Mouse (Mus musculus) frontal cortex, adult 2 months (tissue): Measurements from ENCODE around the gene Pus10. TPM values are rescaled to one million over a fixed set of nuclear protein-coding genes. Genes with fewer than 3 reads are reported as not detected.
A peak's percentile ranks its signal among the peaks of the same experiment; 100 is the strongest.
"Not testable (repeated sequence)": the region's sequence is repeated elsewhere in the genome, so short reads cannot be mapped to it uniquely, and the experiment has no call there.

Experiments
- DNase-seq, 2 experiments: peaks; one replicate each; pipeline ENCODE4 v3.0.0; 2022; ENCODE audit warnings: low spot score in 1 of 2; ENCODE audit errors: extremely low spot score in 1 of 2
- polyA plus RNA-seq: library from polyadenylated mRNA; depleted of rRNA; stranded (reverse); fragments of >200 nt; gene quantifications from 2 replicates; pipeline ENCODE4 v1.2.3, GENCODE M21; 2012; rRNA removed

Pus10 gene
- polyA plus RNA-seq, 1 experiment: 12.5 TPM

DNA sequence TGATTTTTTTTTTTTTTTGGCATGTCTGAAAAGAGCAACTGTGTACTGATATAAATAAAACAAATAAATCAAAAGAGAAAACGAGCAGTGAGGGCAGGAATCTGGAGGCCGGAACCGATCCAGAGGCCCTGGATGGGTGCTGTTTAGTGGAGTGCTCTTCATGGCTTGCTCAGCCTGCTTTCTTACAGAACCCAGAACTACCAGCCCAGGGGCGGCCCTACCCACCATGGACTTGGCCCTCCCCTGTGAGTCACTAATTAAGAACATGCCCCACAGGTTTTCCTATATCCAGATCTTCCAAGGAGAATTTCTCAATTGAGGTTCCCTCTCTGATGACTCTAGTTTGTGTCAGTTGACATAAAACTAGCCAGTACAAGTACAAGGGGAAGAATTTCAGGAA is 80.6 kb downstream of the Pus10 start:
- DNase-seq: no peak

DNA sequence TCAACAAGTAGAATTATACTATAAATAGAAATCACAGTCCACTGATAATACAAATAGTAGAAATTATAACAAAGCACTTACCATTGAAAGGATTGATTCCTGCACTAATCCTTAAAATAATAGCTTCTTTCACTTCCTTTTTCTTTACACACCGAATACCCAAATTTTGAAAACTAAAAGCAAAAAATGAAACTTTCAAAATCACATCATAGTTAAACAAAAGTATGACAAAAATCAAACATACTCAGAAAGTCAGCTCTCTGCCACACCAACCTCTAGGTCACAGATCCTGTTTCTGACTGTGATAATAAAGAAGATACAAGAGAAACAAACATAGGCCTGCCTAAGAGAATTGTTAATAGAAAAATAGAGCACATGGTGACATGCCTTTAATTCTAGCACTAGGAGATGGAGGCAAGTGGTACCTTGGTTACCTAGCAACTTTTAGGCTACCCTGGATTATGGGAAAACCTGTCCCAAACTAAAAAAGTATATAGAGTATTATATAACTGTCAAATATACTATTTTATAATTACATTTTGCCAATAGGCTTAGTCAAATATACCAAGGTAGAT is 87.7 kb downstream of the Pus10 start:
- DNase-seq: no peak

DNA sequence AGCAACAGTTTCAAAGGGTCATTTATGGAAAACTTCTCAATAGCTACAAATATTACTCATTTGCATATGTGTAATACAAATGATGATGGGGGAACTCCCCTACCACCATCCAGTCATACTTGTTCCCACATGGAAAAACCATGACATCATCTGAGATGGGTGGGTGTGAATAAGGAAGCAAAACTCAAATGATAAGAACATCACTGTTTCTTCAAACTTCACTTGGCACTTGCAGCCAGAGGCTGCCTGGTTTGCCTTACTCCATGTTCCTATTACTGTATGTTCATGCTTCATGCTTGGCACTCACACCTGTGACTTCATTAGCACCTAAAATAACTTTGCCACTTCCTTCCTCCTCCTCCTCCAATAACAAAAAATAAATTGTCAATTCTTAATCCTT is 88.9 kb downstream of the Pus10 start:
- no peak for DNase-seq

DNA sequence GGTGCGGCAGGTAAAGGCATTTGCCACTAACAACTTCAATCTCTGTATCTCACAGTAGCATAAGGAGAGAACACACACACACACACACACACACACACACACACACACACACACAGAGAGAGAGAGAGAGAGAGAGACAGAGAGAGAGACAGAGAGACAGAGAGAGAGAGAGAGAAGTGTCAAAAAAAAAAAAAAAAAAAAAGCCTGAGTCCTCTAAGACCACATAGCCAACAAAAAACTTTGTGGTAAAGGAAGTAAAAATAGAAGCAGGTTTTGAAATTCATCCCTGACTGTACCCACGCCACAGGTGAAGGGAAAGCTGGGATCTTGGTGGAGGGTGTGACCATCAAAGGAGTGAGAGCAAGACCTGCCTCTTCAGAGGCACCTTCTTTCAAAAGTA is 92.7 kb downstream of the Pus10 start:
- DNase-seq: no peak

DNA sequence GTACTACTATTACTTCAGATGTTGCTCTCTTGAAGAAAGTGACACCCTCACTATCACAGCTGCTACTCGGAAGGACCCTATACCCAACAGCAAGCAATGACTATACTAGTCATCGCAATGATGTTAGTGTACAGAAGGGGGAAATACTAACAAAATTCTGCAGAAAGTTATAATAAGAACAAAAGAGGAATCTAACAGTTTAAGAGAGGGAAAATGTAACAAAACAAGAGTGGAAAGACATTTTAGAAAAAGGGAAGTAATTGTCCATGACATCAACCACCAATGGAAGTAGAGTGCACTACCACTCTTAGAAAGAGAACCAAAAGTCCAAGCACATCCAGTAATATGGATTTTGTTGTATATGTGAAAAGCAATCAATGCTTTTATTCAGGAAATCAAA is 97.2 kb downstream of the Pus10 start:
- DNase-seq: no peak

DNA sequence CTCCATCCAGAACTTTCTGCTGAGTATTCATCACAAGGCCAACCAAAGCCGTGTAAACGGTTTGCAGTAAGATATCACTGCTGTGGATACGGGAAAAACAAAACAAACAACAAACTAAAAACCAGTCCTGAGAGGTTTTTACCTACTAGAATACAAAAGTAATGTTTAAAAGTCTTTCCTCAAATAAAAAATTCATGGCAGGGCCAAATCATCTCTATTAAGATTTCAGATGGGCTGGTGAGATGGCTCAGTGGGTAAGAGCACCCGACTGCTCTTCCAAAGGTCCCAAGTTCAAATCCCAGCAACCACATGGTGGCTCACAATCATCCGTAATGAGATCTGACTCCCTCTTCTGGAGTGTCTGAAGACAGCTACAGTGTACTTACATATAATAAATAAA is 101.9 kb downstream of the Pus10 start:
- not testable (repeated sequence) for DNase-seq

DNA sequence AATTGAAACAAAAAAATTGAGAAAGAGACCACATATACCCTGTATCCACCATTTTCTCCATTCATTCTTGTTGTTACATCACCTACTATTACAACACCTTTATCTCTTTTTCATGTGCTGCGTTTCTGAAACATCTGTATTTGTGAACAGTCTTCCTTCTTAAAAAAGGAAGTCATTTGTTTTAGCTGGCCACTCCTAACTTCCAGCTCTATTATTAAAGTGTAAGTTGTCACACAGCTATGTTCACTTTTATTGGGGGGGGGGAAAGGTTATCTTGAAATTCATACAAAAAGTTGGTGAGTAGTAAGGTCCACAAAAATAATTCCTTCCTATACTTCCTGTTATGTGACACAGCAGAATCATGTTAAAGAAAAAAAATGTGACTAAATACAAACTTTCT is 102.5 kb downstream of the Pus10 start:
- no peak for DNase-seq

DNA sequence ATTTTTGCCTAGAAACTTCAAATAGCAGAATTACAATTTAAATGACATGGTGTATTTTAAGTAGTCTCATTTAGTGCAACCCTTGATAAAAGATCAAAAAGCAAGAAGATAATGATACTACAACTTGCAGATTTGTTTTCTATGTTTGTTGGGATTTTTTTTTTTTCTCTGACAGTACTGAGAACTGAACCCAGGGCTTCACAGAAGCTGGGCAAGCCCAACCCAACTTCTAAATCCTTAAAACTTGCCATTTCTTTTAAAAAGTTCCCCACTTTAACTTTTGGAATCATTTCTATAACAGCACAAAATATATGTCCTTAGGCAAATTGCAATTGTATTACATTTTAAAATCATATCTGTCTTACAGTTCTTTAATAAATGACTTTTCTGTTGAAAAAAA is 103.6 kb downstream of the Pus10 start:
- DNase-seq: no peak

DNA sequence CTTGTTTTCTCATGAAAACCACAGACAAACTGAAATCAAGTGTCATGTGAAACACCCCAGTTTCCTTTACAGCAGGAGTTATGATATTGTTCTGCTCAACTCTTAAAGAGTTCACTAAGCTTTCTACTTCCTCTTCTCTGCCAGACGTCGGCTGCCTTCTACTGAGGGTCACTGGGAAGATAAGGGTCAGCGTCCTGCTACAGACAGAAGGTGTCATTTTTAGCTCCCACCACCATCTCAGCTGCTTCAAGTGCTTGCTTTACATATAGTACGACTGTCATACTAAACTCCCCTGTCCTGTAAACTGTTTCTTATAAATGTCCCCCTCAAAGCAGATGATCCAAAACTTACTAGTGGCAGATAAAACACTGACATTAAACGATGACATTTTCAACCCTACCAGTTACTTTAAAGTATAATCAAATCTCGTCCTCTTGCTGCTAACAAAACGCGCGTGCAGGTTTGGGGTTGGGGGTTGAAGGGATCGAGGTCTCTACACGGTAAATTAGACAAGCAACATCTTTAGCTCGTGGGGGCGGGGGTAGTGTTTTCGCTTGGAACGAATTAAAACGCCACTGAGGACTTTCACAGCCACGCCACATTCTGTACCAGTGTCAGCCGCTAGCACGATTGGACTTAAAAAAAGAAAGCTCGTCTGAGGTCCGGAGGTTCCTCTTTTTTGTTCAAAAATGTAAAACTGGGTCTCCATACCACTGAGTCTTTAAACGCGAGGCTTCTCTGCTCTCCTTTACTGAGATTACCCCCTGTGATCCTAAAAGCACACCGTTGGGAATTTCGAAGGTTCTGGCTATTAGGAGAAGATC is 104.4 kb downstream of the Pus10 start:
- peak in 1 of 2 experiments; percentile 27 for DNase-seq

DNA sequence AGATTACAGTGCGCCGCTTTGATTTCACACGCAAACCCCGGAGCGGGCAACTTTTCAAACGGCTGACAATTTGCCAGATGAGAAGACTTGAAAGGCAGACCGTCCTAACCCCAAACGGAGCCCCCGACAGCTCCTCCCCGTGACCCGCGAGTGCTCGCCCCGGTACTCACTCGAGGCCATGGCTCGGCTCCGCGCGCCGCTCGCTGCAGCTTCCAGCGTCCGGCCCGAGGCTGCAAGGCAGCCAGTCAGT is 105.0 kb downstream of the Pus10 start:
- DNase-seq: no peak

DNA sequence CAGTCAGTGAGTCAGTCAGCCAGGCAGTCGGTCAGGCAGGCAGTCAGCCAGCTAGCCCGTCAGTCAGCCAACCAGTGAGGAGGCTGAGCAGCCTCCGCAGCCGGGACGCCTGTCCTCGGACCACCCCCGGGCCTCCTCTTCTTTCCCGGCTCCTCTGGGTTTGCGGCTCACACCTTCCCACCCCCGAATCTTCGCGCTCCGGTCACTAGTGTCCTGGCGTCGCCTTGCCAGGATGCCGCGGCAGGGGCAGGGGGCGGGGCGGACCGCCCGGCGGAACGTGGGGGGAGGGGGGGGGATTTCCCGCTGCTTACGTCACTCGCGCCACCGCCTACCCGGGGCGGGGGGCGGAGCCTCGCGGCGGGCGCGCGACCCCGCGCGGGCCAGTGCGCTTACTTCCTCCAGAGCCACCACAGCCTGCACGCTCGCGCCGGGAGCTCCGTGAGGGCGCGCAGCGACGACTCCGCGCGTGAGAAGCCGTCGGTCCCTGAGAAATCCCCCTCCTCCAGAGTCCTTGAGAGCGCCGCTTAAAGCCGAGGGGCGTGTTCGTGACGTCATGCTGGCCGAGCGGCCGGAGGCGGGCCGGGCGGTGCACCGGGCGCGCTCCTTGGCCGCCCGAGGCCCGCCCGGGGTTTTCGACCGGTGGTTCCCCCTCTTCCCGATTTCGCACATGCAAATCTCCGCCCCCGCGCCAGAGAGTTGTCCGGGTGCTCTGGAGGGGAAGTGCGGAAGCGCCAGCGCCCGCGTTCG is 105.5 kb downstream of the Pus10 start, which contains the start of gene Rel:
Rel (minus strand) TSS at position 211 of the 747 bp plus-strand sequence.
- DNase-seq: peak; percentile 83 to 90

DNA sequence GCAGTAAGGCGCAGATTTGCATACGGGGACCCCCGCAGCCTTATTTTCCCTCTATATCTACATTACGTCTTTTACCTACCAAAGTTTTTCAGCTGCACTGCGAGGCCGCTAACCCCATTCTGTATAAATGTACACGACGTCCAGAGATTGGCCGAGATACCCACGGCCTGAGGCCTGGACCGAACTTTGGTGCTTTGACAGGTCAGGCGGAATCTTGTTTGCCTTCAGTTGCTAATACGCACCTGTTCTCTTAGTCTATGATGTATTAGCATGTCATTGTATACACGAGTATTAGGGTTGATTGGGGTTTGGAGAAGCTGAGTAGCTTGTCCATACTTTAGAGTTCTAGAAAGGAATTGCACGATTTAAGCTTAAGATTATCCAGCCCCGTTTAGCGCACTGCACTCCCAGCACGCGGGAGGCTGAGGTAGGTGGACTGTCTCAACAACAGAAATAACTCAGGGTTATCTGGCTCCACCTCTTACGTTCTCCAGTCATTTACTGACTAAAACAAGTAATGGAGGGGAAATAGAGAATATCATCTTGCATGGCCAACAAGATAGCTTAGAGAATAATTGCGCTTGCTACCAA is 106.1 kb downstream of the Pus10 start:
- no peak for DNase-seq

DNA sequence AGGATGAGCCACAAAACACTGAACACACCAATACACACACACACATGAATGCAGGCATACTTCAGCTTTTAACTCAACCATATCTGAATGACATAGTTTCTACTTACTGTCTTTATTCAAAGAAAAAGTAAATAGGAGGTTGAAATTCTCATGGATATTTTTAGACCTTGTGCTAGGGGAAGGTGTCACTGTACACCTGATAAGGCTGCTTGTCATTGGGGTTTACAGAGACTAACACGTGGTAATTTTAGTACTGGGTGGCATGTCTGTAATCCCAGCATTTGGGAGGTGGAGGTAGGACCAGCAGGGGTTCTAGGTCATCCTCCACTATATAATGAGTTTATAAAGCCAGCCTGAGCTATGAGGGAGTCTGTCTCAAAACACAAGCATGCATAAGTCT is 107.0 kb downstream of the Pus10 start:
- DNase-seq: no peak

DNA sequence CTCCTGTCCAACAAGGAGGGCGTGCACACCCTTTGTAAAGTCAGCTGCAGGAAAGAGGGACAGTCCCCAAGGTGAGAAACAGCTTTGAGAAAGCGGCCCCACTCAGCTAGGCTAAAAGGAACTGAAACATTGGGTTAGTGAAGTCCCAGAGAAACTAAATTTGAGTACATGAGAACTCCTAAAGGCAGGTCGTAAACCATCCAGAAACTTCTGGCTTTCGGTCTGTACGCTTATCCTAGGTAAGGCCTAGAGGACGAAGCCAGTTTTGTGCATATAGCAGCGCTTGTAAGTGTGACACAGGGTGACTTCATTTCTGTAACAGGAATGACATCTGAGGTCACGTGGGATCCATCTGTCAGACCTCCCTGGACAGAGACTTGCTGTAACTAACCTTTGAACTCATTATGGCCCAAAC is 113.3 kb downstream of the Pus10 start:
- no peak for DNase-seq

DNA sequence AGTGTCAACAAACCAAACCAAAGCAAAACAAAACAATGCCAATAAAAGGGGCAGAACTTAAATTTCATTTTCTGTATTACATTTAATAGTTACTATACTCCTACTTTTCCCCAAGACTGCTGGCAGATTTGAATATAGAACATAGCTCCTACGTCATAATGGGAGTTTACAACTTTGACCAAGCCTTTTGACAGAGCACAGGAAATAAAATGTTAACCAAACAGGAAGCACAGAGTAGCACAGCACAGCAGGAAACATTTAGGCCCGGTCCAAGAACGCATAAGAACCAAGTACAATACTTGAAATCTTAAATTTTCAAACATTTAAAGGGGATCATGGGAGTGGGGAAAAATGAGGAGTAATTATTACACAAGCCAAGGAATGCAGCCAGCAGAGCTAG is 116.6 kb downstream of the Pus10 start:
- DNase-seq: no peak

Other genes starting within 250 kb of the Pus10 start
- 45.0 and 47.8 TPM in 2 replicates for gene Ahsa2, start 167.6 kb upstream of the Pus10 start, polyA plus RNA-seq
- gene 1700093K21Rik, start 144.5 kb upstream of the Pus10 start, polyA plus RNA-seq: 0.99 and 1.8 TPM in 2 replicates
- 21.9 and 24.2 TPM in 2 replicates for gene 0610010F05Rik, start 32.0 kb upstream of the Pus10 start, polyA plus RNA-seq
- 13.4 and 15.8 TPM in 2 replicates for gene Pex13, start 285 bp downstream of the Pus10 start, polyA plus RNA-seq
- gene Rel, start 105.3 kb downstream of the Pus10 start, polyA plus RNA-seq: 2.3 and 2.5 TPM in 2 replicates
- gene Papolg, start 229.6 kb downstream of the Pus10 start, polyA plus RNA-seq: 11.4 and 13.1 TPM in 2 replicates